Mouse (Mus musculus): ENCODE data around the gene Calcoco1.

Calcoco1 gene

DNA sequence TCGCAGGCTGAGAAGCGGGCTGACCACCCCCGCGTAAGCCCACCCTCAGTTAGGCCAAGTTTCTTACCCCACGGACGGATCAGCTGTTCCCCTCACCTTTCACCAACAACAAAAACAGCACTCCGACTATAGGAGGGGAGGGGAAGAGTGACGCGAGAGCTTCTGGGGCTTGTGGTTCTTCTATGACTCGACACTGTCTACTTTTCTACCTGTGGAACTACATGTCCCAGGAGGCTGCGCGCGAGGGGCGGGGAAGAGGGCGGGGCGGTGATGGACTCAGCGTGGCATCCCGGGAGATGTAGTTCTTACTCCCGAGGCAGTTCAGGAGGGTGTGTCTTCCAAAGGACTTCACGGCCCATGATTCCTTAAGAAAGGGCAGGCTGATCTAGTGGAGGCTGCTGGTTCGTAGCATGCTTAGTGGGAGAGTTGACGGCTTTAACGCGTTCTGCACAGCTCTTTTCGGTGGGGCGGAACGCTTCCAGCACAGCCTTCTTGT, at the start of gene Calcoco1:
TSS of gene Calcoco1 (minus strand) at position 199 of the 496 bp plus-strand sequence.
- DNase-seq (ENCODE audit: low read depth, low spot score), result peak; percentile 94

DNA sequence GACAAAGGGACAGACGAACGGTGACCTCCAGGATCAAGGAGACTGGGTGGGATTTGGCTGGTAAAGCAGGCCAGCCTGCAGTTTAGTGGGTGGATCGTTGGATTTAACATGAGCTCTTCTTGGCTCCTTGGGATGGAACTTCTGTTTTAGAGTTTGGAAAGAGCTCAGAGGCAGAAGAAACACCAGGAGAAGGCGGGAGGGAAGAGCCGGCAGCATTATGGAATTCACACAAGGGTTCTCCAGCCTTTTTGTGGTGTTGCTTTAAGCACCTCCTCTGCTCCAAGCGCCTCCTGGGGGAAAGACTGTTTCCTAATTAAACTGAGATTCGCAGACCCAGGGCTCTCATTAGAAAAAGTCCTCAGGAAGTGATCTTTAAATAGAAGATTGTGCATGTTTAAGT, 48.9 kb upstream of the Calcoco1 start:
- no peak for DNase-seq (ENCODE audit: low read depth, low spot score)

DNA sequence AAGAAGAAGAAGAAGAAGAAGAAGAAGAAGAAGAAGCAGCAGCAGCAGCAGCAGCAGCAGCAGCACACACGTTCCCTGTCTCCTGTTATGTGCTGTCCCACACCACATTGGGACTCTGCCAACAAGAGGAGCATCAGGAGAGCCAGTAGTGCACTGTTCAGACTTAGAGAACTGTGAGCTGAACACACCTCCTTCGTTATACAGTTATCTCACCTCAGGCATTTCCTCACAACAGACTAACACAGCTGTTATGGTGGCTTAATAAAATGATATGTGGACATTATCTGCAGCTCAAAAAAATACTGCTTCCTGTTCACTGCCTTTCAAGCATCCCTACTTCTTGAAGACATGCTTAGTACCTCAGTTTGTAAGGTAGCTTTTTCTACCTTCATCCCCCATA, 43.2 kb upstream of the Calcoco1 start:
- DNase-seq (ENCODE audit: low read depth, low spot score), result no peak

DNA sequence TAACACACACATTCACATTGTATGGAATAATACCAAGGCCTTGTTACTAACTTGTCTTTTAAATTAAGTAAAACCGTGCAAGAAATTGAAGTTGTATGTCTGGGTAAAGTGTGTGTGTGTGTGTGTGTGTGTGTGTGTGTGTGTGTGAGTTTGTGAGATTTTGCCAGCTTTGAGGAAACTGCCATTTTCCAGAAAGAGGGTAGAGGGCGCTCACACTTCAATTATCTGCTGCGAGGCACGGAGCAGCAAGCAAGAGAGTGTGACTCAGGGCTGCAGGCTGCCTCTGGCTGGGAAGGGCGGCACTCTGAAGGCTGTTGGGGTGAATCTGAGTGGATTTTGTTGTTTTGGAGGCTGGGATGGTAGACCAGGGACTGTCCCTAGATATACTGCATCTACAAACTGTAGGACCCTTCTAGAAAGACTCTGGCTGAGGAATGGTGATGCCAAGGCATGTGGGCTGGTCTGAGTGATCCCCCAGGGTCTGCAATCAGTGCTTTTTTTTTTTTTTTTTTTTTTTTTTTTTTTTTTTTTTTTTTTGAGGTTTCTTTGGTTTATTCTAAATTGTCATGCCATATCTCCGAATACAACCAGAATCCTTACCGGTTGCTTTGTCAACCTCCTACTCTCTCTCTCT, 39.9 kb upstream of the Calcoco1 start:
- DNase-seq (ENCODE audit: low read depth, low spot score), result no peak

DNA sequence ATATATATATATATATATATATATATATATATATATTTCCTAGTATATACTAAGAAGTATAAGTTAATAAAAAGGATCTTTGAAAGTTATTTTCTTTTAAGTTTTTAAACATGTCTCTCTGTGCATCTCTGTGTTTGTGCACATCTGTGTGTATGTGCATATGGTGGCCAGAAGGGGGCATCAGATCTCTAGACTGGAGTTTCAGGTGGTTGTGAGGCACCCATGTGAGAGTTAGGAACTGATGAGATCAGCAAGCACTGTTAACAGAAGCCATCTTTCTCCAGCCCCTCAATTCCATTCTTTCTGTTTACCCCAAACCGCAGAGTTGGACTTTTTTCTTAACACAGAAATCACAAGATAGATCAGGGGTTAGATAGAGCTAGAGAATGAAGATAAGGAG, 35.7 kb upstream of the Calcoco1 start:
- no peak for DNase-seq (ENCODE audit: low read depth, low spot score)

DNA sequence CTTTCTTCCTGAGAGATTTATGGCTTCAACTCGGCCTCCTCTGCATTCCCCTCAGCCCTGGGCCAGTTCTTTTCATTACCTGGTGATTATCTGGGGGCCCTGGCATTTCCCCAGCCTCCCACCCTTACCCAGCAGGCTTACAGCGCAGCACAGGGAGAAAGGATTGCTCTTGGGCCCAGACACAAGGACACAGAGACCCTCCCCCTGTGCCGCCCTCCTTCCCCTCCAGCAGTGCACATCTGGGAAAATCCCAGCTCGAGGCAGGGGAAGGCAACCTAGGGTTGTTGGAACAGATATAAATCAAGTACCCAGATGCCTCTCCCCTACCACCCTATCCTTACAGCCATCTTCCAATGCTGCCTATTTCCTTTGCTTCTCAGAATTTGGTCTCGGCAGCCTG, 33.1 kb upstream of the Calcoco1 start:
- no peak for DNase-seq (ENCODE audit: low read depth, low spot score)

DNA sequence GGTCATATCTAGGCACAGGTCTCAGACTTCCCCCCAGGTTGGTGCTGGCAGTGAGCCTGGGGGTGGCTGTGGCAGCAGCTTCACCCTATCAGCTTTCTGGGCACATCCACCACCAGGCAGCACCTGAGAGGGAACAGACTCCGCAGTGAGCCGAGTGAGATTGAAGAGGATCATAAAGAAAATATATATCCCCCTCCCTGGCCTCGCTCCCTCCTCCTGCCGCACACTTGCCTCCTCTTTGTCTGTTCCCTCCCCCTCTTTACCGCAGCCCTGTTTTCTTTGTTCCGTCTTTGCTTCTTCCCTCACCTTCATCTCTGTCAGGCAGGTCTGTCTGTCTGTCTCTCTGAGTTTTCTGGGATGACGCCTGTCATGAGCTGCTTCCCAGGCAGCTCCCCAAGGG, 32.4 kb upstream of the Calcoco1 start:
- DNase-seq (ENCODE audit: low read depth, low spot score), result no peak

DNA sequence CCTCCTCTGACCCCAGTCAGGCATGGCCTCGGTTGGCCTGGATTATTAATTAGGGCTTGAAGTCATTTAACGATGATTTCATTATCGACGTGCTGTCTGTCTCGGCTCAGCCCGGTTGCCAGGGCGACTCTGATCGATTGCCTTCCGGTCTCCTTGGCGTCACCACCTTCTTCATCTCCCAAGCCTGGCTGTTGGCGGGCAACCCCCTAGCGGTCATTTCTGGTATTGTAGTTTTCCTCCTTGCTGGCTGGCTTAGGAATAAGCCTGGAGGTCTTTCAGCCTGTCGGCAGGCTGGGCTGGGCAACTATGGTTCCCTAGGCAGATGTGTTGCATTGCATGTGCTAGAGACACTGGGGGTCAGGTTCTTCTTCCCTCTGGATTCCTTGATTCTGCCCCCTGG, 31.2 kb upstream of the Calcoco1 start:
- DNase-seq (ENCODE audit: low read depth, low spot score), result peak; percentile 79

DNA sequence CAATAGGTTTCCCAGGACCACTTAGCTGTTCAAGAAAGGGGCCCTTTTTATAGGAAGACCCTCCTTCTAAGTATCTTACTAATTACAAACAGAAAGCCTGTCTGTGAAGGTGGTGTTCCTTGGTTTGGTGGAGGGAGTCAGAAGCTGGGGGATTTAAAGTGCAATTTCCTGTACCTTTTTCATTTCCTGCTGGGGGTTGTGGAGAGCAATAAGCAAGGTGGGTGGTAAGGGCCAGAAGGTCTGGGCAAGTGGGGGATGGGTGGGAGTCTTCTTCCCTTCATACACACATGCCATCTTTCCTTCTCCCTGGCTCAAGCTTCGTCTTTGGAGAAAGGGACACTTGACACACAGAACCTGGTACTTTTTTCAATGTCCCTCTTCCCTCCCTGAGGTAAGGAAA, 30.2 kb upstream of the Calcoco1 start:
- DNase-seq (ENCODE audit: low read depth, low spot score), result no peak

DNA sequence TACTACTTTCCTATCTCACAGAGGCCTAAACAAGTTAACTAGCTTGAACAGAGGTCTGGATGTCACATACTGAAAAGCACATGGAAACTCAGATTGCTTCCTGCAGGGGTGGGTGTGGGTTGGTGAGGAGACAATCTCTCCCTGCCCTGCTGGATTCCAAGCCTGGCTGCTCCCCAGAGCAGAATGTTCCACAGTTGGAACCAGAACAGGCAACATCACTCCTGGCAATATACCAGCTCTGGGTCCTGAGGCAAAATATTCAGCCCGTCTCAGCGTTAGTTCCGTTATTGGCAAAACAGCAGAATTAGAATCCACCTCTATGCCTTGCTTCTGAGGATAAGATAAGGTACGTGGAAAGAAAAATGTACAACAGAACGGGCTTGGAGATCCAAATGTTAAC, 28.3 kb upstream of the Calcoco1 start:
- no peak for DNase-seq (ENCODE audit: low read depth, low spot score)

DNA sequence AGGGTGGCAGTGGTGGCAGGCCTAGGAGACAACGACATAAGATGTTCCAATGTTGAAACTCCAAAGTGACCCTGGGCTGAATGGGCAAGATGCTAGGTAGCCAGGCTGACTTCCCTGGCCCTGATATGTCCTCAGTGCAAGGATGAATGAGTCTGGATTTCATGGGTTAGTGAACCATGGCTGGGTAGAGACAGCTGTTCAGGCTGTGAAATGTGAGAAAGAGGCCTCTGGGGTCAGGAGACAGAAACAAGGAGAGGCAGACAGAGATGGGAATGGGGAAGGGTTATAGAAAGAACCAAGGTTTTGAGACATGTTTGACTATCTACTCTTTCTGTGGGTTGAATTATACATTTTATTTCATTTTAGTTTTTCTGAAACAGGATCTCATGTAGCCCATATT, 27.1 kb upstream of the Calcoco1 start:
- DNase-seq (ENCODE audit: low read depth, low spot score), result no peak

DNA sequence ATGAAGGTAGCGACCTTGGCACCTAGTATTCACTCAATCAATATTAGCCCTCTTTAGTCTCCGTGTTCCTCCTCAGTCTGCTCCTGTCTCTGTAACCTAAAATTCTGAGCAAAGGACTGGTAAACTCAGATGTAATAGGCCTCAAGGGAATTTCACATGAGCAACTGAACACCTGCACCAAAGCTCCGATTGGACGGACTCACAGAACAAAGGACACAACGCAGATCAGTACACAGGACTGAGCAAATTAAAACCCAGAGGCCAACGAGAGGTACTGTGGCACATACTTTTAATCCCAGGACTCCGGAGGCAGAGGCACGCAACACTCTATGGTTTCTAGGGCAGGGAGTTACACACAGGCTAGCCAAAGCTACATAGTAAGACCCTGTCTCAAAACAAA, 25.9 kb upstream of the Calcoco1 start:
- no peak for DNase-seq (ENCODE audit: low read depth, low spot score)

DNA sequence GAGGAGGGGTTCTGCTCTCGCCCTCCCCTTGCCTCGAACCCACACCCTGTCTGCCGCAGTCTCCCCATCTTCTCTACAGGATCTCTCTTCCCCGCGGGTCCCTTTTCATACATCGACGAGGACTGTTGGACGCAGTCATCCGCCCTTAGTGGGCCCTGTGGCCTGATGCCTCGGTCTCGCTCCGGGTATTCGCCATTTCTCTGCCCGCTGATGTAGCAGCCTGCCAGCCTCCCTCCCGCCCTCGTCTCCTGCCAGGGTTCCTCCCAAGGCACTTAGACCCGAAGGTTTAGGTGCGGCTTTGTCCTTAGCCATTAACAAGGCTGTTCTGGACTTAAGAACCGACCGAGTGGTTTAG, 25.3 kb upstream of the Calcoco1 start:
- no peak for DNase-seq (ENCODE audit: low read depth, low spot score)

DNA sequence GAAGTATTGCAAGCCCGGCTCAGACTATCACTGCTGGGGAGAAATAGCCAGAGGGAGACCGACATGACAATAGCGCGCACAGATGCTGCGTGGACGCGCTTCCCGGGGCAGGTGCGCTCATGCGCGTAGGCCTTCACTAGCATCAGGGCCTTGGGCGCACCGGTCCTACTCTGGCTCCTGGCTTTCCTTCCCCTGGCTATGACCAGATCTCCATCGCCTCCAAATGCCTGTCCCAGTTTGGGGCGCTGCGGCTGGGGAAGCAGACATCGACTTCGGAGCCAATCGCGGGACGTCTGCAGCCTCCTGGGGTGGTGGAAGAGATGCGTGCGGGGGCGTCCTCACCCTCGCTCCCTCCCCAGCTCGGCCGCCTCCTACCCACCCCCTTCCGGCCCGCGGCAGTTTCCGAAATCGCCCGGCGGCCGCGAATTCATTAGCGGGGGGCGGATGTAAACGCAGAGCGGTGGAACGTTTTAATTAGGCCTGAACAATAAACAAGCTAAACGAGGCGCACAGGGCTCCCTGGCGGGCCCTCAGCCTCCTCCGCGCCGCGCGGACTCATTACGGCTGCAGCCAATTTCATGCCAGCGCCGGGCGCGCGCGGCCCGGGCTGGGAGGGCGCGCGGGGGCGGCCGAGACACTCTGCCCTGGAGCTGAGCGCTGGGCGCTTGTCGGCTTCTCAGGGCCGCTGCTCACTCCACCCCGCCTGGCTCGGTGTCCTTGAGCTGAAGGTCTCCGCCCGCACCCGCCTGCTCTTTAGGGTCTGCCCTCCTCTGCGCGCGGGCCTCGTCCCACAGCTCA, 24.7 kb upstream of the Calcoco1 start:
- no peak for DNase-seq (ENCODE audit: low read depth, low spot score)

DNA sequence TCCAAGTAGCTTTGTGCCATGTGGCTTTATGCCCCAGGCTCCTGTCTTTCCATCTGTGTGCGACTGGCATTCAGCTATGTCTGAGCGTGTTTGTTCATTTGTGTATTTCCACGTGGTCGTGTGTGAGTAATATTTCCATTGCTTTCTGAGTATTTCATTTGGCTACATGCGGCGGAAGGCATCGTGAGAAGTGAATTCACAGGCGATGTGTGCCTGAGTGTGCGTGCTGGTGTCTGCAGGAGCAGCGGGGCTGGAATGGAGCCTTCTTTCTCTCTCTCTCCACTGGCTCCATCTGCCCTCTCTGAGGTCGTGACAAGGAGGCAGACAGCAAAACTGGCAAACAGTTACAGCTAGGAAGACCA, 24.1 kb upstream of the Calcoco1 start:
- no peak for DNase-seq (ENCODE audit: low read depth, low spot score)

DNA sequence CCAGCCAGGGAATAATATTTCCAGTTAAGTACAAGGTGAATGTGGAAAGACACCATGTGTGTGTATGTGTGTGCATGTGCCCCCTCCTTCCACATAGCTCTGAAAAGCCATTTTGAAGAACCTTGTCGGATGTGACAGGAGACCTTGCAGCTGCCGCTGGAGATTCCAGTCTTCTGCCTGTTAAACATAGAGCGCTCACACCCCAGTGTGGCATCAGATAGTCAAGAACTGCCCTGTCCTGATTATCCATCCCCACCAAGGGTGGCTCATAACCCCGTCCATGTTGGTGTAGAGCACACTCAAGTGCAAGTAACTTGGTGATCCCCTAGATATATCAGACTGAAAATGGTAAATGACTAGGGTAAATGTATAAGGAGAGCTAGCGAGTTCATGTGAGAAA, 23.4 kb upstream of the Calcoco1 start:
- DNase-seq (ENCODE audit: low read depth, low spot score), result no peak

DNA sequence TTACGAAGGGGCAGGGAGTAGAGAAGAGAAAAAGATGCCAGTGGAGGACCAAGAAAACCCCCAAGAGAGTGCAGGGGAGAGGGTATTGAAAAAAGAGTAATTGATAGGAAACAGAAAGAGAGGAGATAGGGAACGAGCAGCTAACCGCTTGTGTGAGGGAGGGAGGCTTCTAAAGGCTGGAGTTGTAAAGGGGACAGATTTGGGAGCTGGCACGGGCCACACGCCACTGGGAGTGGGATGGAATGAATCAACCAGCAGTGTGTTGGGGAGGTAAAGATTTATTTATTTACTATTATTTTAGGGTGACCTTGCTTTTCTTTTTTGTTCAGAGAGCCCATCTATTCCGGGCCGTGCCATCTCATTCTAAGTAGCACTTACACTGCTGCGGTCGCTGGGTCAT, 22.9 kb upstream of the Calcoco1 start:
- DNase-seq (ENCODE audit: low read depth, low spot score), result no peak

DNA sequence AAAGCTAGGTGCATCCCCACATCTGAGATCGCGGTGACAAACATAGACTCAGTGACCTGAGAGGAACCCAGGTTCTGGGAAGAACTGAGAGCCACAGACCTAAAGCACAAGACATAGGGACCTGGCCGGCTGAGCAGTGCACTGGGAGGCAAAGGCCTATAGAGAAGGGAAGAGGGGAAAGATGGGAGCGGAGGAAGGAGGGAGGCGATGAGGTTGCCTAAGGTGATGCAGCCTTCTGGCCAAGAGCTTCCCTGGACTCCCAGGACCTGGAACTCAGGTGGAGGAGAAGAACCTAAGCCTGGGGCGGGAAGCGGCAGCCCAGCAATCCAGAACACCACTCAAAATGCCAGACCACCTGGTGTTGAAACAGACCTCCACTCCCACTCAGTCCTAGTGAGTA, 22.4 kb upstream of the Calcoco1 start:
- DNase-seq (ENCODE audit: low read depth, low spot score), result no peak

DNA sequence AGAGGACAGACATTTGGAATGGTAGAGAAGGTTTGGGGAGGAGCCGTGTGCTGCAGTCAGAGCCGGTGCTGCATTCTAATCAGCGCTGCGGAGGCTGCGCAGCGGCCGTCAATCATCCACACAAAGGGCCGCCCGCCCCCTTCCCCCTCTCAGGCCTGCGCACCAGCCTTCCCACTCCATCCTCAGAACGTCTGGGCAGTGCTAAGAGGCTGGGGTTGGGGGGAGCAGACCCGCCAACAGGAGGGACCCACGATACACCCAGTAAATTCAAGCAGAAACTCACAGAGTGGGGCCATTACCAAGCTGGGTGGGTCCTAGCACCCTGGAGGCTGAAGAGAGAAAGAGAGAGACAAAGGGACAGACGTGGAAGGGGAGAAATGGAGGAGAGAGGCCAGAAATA, 22.0 kb upstream of the Calcoco1 start:
- no peak for DNase-seq (ENCODE audit: low read depth, low spot score)

DNA sequence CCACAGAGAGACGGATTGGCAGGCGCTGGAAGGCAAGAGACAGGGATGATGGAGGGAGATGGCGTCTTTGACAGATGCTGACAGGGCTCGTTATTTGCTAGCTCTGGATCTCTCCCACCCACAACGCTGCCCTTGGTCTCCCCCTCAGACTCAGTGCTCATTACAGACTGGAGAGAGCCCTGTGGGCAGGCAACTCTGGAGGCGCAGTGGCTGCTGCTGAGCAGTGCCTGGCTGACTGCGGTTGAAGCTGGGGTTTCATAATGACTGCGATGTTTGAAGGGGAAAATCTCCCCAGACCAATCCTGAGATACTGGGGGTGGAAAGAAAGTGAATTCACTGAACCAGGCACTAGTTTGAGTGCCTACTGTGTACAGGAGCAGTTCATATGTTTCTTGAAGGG, 21.2 kb upstream of the Calcoco1 start:
- no peak for DNase-seq (ENCODE audit: low read depth, low spot score)

DNA sequence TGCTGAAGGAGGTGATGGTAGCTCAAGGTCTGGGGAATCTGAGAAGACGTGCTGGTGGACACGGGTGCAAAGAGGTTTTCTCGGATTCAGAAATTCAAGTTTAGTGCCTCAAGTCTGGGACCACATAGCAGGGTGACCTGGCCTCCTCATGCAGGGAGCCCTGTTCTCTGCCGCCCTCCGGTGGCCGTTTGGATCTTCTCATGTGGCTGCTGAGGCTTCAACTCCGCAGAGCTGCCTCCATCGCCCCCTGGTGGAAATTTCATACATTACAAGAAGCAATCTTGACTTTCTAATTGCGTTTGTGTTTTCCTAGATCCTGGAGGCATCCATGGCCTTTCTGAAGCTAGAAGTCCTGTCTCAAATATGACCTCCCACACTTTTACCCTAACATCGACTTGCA, 20.6 kb upstream of the Calcoco1 start:
- DNase-seq (ENCODE audit: low read depth, low spot score), result peak; percentile 70

DNA sequence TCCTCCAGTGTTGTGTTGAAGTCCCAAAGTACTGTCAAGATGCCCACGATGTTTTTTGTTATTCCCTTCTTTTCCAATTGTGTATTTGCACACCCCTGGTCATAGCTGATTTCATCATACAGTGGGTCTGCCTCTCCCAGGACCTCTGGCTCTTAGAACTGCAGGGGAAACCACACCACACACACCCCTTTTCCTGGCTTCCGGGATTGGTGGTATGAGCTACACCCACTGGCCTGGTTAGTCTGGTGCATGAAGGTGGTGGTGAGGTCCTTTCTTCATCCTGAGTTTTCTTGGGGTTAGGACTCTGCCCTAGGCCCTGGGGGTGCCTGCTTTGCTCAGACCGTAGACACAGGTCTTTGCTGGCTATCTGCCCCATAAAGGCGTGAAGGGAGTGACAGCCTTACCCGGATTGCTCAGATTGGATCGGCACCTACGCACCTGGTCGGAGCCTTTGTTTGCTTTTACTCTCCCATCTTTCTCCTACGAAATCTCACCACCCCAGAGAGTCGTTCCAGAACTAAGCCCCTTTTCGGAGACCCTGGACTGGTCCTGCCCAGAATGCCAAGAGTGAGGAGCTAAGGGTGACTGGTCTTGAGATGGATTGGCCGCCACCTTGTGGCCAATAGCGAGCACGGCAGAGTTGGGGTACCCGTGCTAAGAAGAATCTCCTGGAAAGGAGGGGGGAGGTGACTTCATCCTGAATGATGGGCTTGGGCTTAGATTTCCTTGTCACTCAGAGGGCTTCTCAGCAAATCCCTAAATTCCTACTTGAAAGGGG, 17.7 kb upstream of the Calcoco1 start:
- DNase-seq (ENCODE audit: low read depth, low spot score), result no peak

DNA sequence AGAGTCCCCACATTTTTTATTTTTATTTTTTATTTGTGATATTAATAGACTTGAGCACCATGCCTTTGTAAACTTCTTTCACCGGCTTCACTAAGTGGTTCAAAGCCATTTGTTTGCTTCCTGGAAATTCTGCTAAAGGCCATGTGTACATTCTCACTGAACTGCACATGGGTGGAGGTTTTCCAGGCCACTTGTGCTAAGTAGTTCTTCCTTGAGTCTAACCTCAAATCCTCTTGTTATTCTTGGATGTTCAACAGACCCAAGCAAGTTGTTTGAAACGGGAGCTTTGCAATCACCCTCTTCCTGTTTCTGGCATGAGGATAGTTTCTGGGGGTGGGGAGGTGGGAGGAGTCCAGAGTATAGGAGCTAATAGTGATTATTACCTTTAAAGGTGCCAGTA, 16.5 kb upstream of the Calcoco1 start:
- DNase-seq (ENCODE audit: low read depth, low spot score), result no peak

Measured in WW6 (cell line).